Mouse (Mus musculus): ENCODE results near the gene Inpp5d.
A peak's percentile ranks its signal among the peaks of the same experiment; 100 is the strongest.
"Not testable (repeated sequence)": the region's sequence is repeated elsewhere in the genome, so short reads cannot be mapped to it uniquely, and the experiment has no call there.

The Inpp5d gene

GRCm38 (mm10) chr1:87655101-87655500, 35.0 kb downstream of the Inpp5d start:
- DNase-seq (ENCODE audit: low read depth, low spot score) = no peak

GRCm38 (mm10) chr1:87658063-87658462, 38.0 kb downstream of the Inpp5d start:
- no peak for DNase-seq (ENCODE audit: low read depth, low spot score)

- no peak for DNase-seq (ENCODE audit: low read depth, low spot score)
Observed at GRCm38 (mm10) chr1:87658485-87658884, 38.4 kb downstream of the Inpp5d start.

- DNase-seq (ENCODE audit: low read depth, low spot score) = no peak
Observed at GRCm38 (mm10) chr1:87658937-87659617, 39.0 kb downstream of the Inpp5d start.

- DNase-seq (ENCODE audit: low read depth, low spot score) = no peak
Observed at GRCm38 (mm10) chr1:87659618-87659960, 39.5 kb downstream of the Inpp5d start.

- no peak for DNase-seq (ENCODE audit: low read depth, low spot score)
Observed at GRCm38 (mm10) chr1:87660740-87661139, 40.6 kb downstream of the Inpp5d start.

- DNase-seq (ENCODE audit: low read depth, low spot score) = no peak
Observed at GRCm38 (mm10) chr1:87663992-87664391, 43.9 kb downstream of the Inpp5d start.

GRCm38 (mm10) chr1:87667006-87667405, 46.9 kb downstream of the Inpp5d start:
- no peak for DNase-seq (ENCODE audit: low read depth, low spot score)

- DNase-seq (ENCODE audit: low read depth, low spot score) = no peak
Observed at GRCm38 (mm10) chr1:87668300-87668699, 48.2 kb downstream of the Inpp5d start.

- no peak for DNase-seq (ENCODE audit: low read depth, low spot score)
Observed at GRCm38 (mm10) chr1:87671483-87671882, 51.4 kb downstream of the Inpp5d start.

GRCm38 (mm10) chr1:87673822-87674604, 53.9 kb downstream of the Inpp5d start:
- no peak for DNase-seq (ENCODE audit: low read depth, low spot score)

GRCm38 (mm10) chr1:87676006-87676405, 55.9 kb downstream of the Inpp5d start:
- no peak for DNase-seq (ENCODE audit: low read depth, low spot score)

- peak; percentile 87 for DNase-seq (ENCODE audit: low read depth, low spot score)
Observed at GRCm38 (mm10) chr1:87679089-87679488, 59.0 kb downstream of the Inpp5d start.

GRCm38 (mm10) chr1:87680950-87681349, 60.8 kb downstream of the Inpp5d start:
- peak; percentile 87 for DNase-seq (ENCODE audit: low read depth, low spot score)

- not testable (repeated sequence) for DNase-seq (ENCODE audit: low read depth, low spot score)
Observed at GRCm38 (mm10) chr1:87682473-87682872, 62.4 kb downstream of the Inpp5d start.

GRCm38 (mm10) chr1:87684071-87684470, 64.0 kb downstream of the Inpp5d start:
- DNase-seq (ENCODE audit: low read depth, low spot score) = no peak

GRCm38 (mm10) chr1:87684791-87685190, 64.7 kb downstream of the Inpp5d start:
- peak; percentile 81 for DNase-seq (ENCODE audit: low read depth, low spot score)

GRCm38 (mm10) chr1:87686351-87686750, 66.2 kb downstream of the Inpp5d start:
- DNase-seq (ENCODE audit: low read depth, low spot score) = no peak

- no peak for DNase-seq (ENCODE audit: low read depth, low spot score)
Observed at GRCm38 (mm10) chr1:87687009-87687408, 66.9 kb downstream of the Inpp5d start.

- no peak for DNase-seq (ENCODE audit: low read depth, low spot score)
Observed at GRCm38 (mm10) chr1:87689661-87690341, 69.7 kb downstream of the Inpp5d start.

GRCm38 (mm10) chr1:87696358-87696757, 76.2 kb downstream of the Inpp5d start:
- no peak for DNase-seq (ENCODE audit: low read depth, low spot score)

GRCm38 (mm10) chr1:87698010-87698409, 77.9 kb downstream of the Inpp5d start:
- DNase-seq (ENCODE audit: low read depth, low spot score) = no peak
